Mouse (Mus musculus) small intestine, adult 10 weeks (tissue): ENCODE measurements around the gene Rab3ip. TPM values are rescaled to one million over a fixed set of nuclear protein-coding genes. Genes with fewer than 3 reads are reported as not detected.

Source experiments
- polyA plus RNA-seq: library from polyadenylated mRNA; stranded (reverse); fragments of 350-450 nt; fragmentation: Illumina TruSeq; extraction: RNeasy Lipid Tissue Mini Kit (QIAGEN cat#74804); gene quantifications from one replicate; pipeline ENCODE4 v1.2.3, GENCODE M21; 2014; ENCODE audit warnings: low replicate concordance

Rab3ip gene
- polyA plus RNA-seq: 13.6 TPM

GRCm38 (mm10) chr10:116950009-116950769, at the start of gene Rab3ip:
Gene Rab3ip, minus strand, starts transcription at chr10:116950769.

GRCm38 (mm10) chr10:116986264-116987082, 35.9 kb upstream of the Rab3ip start, which contains the start of gene Best3:
Gene Best3, plus strand, starts transcription at chr10:116986314.

GRCm38 (mm10) chr10:116972509-116972908, 21.9 kb upstream of the Rab3ip start, which contains the start of gene Gm10271:
Gene Gm10271, minus strand, starts transcription at chr10:116972609.

DNA sequence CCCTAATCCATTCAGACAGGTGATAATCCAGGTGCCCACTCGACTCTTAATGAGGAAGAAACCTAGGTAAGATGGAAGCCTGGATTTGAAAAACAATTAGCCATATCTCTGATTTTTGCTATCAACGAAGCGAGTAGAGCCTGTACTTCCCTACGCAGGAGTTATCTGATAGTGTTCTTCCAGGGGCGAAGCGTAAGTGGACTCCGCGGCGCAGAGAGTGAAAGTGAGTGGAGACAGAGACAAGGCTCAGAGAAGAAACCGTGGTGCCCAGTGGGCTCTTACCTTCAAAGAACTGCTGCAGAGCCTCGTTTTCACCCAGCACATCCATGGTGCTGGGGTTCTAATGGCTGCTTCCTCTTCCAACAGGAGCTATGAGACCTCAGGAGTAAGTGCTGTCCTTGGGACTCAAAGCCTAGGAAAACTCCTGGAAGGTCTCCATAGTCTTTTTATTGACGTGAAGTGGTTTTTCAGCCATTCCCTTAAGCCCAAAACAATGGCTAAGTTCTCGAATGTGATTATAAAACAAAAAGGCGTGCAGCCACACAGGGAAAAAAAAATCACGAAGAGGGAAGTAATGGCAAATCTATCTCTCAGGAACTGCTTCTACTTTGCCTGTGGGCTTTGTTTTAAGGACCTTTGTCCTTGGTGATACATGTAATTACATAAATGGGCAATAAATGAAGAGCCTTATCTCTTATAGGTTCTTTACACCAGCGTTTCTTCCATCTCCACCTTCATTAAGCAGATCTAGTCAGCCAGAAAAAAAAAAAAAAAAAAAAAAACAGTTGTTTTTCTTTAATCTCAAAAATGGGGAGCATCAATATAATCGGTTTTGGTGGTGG, 54.0 kb downstream of the Rab3ip start, which contains the start of gene Myrfl:
Myrfl (minus strand) TSS at position 584 of the 842 bp plus-strand sequence.

Other genes with a start within 250 kb of the Rab3ip start
- gene Myrfl, start 53.9 kb downstream of the Rab3ip start, polyA plus RNA-seq: 26.7 TPM
- not detected for gene Gm10271, start 21.8 kb upstream of the Rab3ip start, polyA plus RNA-seq
- not detected for gene Best3, start 35.5 kb upstream of the Rab3ip start, polyA plus RNA-seq
- not detected for gene Lrrc10, start 94.6 kb upstream of the Rab3ip start, polyA plus RNA-seq
- gene Cct2, start 113.0 kb upstream of the Rab3ip start, polyA plus RNA-seq: 130 TPM
- 32.6 TPM for gene Frs2, start 197.8 kb upstream of the Rab3ip start, polyA plus RNA-seq